Mouse (Mus musculus): Measurements from ENCODE around the gene Zfp740. TPM values are rescaled to one million over a fixed set of nuclear protein-coding genes. Genes with fewer than 3 reads are reported as not detected.

Gene Zfp740
- polyA plus RNA-seq, 1 experiment, result 45.8 TPM

DNA sequence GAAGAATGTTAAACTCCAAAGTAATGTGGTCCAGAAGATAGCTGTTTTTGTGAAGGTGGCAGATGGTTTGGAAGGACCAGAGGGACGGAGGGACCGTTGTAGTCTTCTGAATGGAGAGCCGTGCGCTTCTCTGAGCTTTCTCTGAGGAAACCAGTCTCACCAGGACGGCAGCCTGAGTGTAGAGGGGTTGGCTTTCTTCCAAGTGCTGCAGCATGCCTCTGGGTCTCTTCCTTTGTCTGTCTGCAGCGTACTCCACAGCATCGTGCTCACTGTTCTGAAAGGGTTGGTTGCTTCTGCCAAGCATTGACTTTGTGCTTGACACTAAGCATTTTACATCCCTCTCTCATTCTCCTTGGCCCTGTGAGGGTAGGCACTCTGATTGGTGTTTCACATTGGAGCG is 2.7 kb downstream of the Zfp740 start:
- peaks cover 55% of the 10 kb centered on the region for H3K79me2 ChIP-seq (ENCODE audit: control insufficient read depth, insufficient read depth)
- H3K79me3 ChIP-seq (ENCODE audit: low read depth), result peaks cover 31% of the 10 kb centered on the region
- no peak for TF ChIP-seq FOSL1 (IDR thresholded peaks at IDR 0.05; ENCODE audit: insufficient read depth, low read length, poor library complexity, severe bottlenecking)
- no peak for TF ChIP-seq MAX (IDR thresholded peaks at IDR 0.05)
- TF ChIP-seq CEBPB (IDR thresholded peaks at IDR 0.05; ENCODE audit: low read depth), result no peak
- TF ChIP-seq USF1 (IDR thresholded peaks at IDR 0.05; ENCODE audit: low read depth), result no peak
- TF ChIP-seq MYOD1 (IDR thresholded peaks at IDR 0.05; ENCODE audit: control insufficient read depth, insufficient read length, low read depth), result no peak
- no peak for TF ChIP-seq CTCF (IDR thresholded peaks at IDR 0.05; ENCODE audit: control insufficient read depth, insufficient read depth, insufficient read length)
- H3K4me3 ChIP-seq (ENCODE audit: insufficient read depth, poor library complexity, severe bottlenecking), result no peak overlapping the region
- H3ac ChIP-seq (ENCODE audit: control insufficient read depth, insufficient read length, low read depth), result no peak overlapping the region
- H3K27me3 ChIP-seq (ENCODE audit: control insufficient read depth, insufficient read depth, insufficient read length), result no peaks in the 10 kb centered on the region
- peaks cover 60% of the 10 kb centered on the region for H3K36me3 ChIP-seq (ENCODE audit: control insufficient read depth, insufficient read depth)

DNA sequence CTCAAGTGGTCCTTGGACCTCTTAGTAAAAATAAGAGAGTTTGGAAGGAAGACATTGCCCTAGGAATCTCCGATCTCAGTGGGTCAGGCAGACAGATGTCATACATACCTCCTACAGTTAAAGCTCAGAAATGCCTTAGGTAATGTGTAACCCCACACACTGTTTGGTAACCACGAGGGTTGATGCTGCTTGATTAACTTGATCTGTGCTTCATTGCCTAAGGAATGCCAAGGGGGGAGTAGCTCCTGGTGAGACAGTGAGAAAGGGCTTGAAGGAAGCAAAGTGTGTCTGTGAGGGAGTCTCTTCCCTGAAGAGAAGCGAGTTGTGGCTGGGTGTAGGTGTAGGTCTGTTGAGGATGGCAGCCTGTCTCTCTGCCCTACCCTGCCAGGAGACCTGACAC is 4.3 kb downstream of the Zfp740 start:
- H3ac ChIP-seq (ENCODE audit: control insufficient read depth, insufficient read length, low read depth), result no peak overlapping the region
- peaks cover 73% of the 10 kb centered on the region for H3K36me3 ChIP-seq (ENCODE audit: control insufficient read depth, insufficient read depth)
- no peak for TF ChIP-seq FOSL1 (IDR thresholded peaks at IDR 0.05; ENCODE audit: insufficient read depth, low read length, poor library complexity, severe bottlenecking)
- no peak for TF ChIP-seq MYOG (IDR thresholded peaks at IDR 0.05; ENCODE audit: control insufficient read depth, extremely low read depth, insufficient read length)
- TF ChIP-seq CTCF (IDR thresholded peaks at IDR 0.05; ENCODE audit: control insufficient read depth, insufficient read depth, insufficient read length), result no peak
- TF ChIP-seq USF1 (IDR thresholded peaks at IDR 0.05; ENCODE audit: low read depth), result no peak
- TF ChIP-seq CEBPB (IDR thresholded peaks at IDR 0.05; ENCODE audit: low read depth), result no peak
- TF ChIP-seq MYOD1 (IDR thresholded peaks at IDR 0.05; ENCODE audit: control insufficient read depth, insufficient read length, low read depth), result no peak
- TF ChIP-seq MAX (IDR thresholded peaks at IDR 0.05), result no peak
- peaks cover 55% of the 10 kb centered on the region for H3K79me2 ChIP-seq (ENCODE audit: control insufficient read depth, insufficient read depth)
- H3K79me3 ChIP-seq (ENCODE audit: low read depth), result peaks cover 31% of the 10 kb centered on the region
- no peak overlapping the region for H3K4me3 ChIP-seq (ENCODE audit: insufficient read depth, poor library complexity, severe bottlenecking)
- H3K27me3 ChIP-seq (ENCODE audit: control insufficient read depth, insufficient read depth, insufficient read length), result no peaks in the 10 kb centered on the region

DNA sequence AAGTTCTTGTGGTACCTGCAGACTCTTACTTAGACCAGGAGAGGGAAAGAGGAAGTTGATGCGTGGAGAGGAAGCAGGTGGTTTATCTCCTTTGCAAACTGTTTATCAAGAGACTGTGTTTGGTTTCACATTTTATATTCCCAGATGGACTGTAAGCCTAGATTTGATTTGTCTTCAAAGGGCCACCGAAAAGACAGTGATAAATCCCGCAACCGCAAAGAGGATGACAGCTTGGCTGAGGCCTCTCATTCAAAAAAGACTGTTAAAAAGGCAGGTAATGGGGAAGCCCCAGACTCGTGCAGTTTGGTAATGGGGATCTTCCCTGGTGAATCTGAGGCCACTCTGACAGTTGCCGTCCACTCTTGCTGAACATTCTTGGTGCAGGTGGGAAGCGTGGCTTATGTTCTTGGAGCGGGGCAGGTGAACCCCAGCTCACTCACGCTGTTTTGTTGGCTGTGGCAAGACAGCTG is 5.1 kb downstream of the Zfp740 start:
- Histone ChIP-seq H3K36me3 (ENCODE audit: control insufficient read depth, insufficient read depth) (peaks cover 81% of the 10 kb centered on the region), H3K4me3 (ENCODE audit: insufficient read depth, poor library complexity, severe bottlenecking) (no peak overlapping the region), H3K79me3 (ENCODE audit: low read depth) (peaks cover 31% of the 10 kb centered on the region)

DNA sequence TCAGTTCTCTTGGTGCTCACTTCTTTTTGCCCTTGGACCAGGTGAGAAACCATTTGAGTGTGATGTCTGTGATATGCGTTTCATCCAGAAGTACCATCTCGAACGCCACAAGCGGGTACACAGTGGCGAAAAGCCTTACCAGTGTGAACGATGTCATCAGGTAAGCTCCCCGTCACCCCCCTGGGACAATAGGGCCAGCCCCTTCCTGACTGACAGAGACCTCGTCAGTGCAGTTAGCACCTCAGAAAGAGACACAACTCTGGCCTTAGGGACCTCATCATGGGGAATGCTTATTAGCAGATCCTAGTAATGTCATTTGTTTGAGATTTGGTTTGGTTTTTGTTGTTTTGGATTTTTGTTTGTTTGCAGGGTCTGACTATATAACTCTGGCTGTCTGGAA is 6.1 kb downstream of the Zfp740 start:
- Histone ChIP-seq H3K79me3 (ENCODE audit: low read depth) (peaks cover 30% of the 10 kb centered on the region), H3K4me3 (ENCODE audit: insufficient read depth, poor library complexity, severe bottlenecking) (no peak overlapping the region), H3K79me2 (ENCODE audit: control insufficient read depth, insufficient read depth) (peaks cover 53% of the 10 kb centered on the region), H3K27me3 (ENCODE audit: control insufficient read depth, insufficient read depth, insufficient read length) (no peaks in the 10 kb centered on the region), H3ac (ENCODE audit: control insufficient read depth, insufficient read length, low read depth) (no peak overlapping the region), H3K36me3 (ENCODE audit: control insufficient read depth, insufficient read depth) (peaks cover 91% of the 10 kb centered on the region)
- TF ChIP-seq MYOG (IDR thresholded peaks at IDR 0.05; ENCODE audit: control insufficient read depth, extremely low read depth, insufficient read length), result no peak
- no peak for TF ChIP-seq USF1 (IDR thresholded peaks at IDR 0.05; ENCODE audit: low read depth)
- TF ChIP-seq CEBPB (IDR thresholded peaks at IDR 0.05; ENCODE audit: low read depth), result no peak
- no peak for TF ChIP-seq FOSL1 (IDR thresholded peaks at IDR 0.05; ENCODE audit: insufficient read depth, low read length, poor library complexity, severe bottlenecking)
- TF ChIP-seq CTCF (IDR thresholded peaks at IDR 0.05; ENCODE audit: control insufficient read depth, insufficient read depth, insufficient read length), result no peak
- TF ChIP-seq MAX (IDR thresholded peaks at IDR 0.05), result no peak
- no peak for TF ChIP-seq MYOD1 (IDR thresholded peaks at IDR 0.05; ENCODE audit: control insufficient read depth, insufficient read length, low read depth)

More for the DNA sequence above, 5.1 kb downstream of the Zfp740 start:
- Histone ChIP-seq H3K27me3 (ENCODE audit: control insufficient read depth, insufficient read depth, insufficient read length) (no peaks in the 10 kb centered on the region), H3K79me2 (ENCODE audit: control insufficient read depth, insufficient read depth) (peaks cover 55% of the 10 kb centered on the region), H3ac (ENCODE audit: control insufficient read depth, insufficient read length, low read depth) (no peak overlapping the region)
- TF ChIP-seq MAX (IDR thresholded peaks at IDR 0.05) (no peak), CEBPB (IDR thresholded peaks at IDR 0.05; ENCODE audit: low read depth) (no peak), USF1 (IDR thresholded peaks at IDR 0.05; ENCODE audit: low read depth) (no peak)

DNA sequence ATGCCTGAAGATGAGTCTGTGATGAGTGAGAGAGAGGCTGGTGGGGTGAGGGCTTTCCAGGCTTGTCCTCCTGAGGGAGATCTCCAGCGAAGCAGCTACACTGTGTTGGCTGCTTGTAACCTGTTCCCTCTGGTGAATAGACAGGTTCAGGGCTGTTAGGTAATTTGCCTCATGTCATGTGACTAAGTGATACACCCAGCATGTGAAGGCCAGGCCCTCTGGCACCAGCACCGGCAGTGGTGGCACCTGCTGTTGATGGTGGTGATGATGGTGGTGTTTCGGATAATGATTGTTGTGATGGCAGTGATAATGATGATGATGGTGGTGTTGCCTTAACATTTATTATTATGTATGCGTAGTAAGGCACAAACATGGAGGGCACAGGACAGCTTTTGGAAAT is 7.8 kb downstream of the Zfp740 start:
- Histone ChIP-seq H3K4me3 (ENCODE audit: insufficient read depth, poor library complexity, severe bottlenecking) (no peak overlapping the region), H3K79me3 (ENCODE audit: low read depth) (peaks cover 13% of the 10 kb centered on the region), H3K36me3 (ENCODE audit: control insufficient read depth, insufficient read depth) (peaks cover 89% of the 10 kb centered on the region), H3K79me2 (ENCODE audit: control insufficient read depth, insufficient read depth) (peaks cover 36% of the 10 kb centered on the region), H3ac (ENCODE audit: control insufficient read depth, insufficient read length, low read depth) (no peak overlapping the region), H3K27me3 (ENCODE audit: control insufficient read depth, insufficient read depth, insufficient read length) (no peaks in the 10 kb centered on the region)
- TF ChIP-seq USF1 (IDR thresholded peaks at IDR 0.05; ENCODE audit: low read depth), result no peak
- TF ChIP-seq MYOD1 (IDR thresholded peaks at IDR 0.05; ENCODE audit: control insufficient read depth, insufficient read length, low read depth), result no peak
- no peak for TF ChIP-seq MAX (IDR thresholded peaks at IDR 0.05)
- TF ChIP-seq CEBPB (IDR thresholded peaks at IDR 0.05; ENCODE audit: low read depth), result no peak
- no peak for TF ChIP-seq MYOG (IDR thresholded peaks at IDR 0.05; ENCODE audit: control insufficient read depth, extremely low read depth, insufficient read length)
- TF ChIP-seq FOSL1 (IDR thresholded peaks at IDR 0.05; ENCODE audit: insufficient read depth, low read length, poor library complexity, severe bottlenecking), result no peak
- TF ChIP-seq CTCF (IDR thresholded peaks at IDR 0.05; ENCODE audit: control insufficient read depth, insufficient read depth, insufficient read length), result no peak

DNA sequence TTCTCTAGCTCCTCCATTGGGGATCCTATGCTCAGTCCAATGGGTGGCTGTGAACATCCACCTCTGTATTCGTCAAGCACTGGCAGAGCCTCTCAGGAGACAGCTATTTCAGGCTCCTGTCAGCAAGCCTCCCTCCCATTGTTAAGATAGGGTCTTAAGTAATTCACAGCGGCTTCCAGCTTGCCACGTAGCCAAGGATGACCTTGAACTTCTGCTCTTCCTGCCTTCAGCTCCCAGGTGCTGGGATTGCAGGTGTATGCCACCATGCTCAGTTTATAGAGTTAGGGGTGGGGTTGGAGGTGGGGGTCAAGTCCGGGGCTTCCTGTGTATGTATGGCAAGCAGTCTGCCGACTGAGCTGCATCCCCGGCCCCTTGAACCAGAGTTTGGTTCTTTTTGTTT is 8.8 kb downstream of the Zfp740 start:
- Histone ChIP-seq H3K27me3 (ENCODE audit: control insufficient read depth, insufficient read depth, insufficient read length) (no peaks in the 10 kb centered on the region), H3K36me3 (ENCODE audit: control insufficient read depth, insufficient read depth) (peaks cover 89% of the 10 kb centered on the region), H3K79me2 (ENCODE audit: control insufficient read depth, insufficient read depth) (peaks cover 26% of the 10 kb centered on the region), H3K79me3 (ENCODE audit: low read depth) (peaks cover 6% of the 10 kb centered on the region), H3K4me3 (ENCODE audit: insufficient read depth, poor library complexity, severe bottlenecking) (no peak overlapping the region), H3ac (ENCODE audit: control insufficient read depth, insufficient read length, low read depth) (no peak overlapping the region)
- TF ChIP-seq CEBPB (IDR thresholded peaks at IDR 0.05; ENCODE audit: low read depth), result no peak
- TF ChIP-seq FOSL1 (IDR thresholded peaks at IDR 0.05; ENCODE audit: insufficient read depth, low read length, poor library complexity, severe bottlenecking), result no peak
- TF ChIP-seq CTCF (IDR thresholded peaks at IDR 0.05; ENCODE audit: control insufficient read depth, insufficient read depth, insufficient read length), result no peak
- TF ChIP-seq MYOG (IDR thresholded peaks at IDR 0.05; ENCODE audit: control insufficient read depth, extremely low read depth, insufficient read length), result no peak

All from C2C12 (cell line).